Mouse (Mus musculus): ENCODE data around the gene B3gnt4. TPM values are rescaled to one million over a fixed set of nuclear protein-coding genes. Genes with fewer than 3 reads are reported as not detected.

The B3gnt4 gene
- 0.19 and 0.90 TPM in 2 replicates for polyA plus RNA-seq (2015; fragmentation: Nextera tagmentation; extraction: Ambion mirVana)

DNA sequence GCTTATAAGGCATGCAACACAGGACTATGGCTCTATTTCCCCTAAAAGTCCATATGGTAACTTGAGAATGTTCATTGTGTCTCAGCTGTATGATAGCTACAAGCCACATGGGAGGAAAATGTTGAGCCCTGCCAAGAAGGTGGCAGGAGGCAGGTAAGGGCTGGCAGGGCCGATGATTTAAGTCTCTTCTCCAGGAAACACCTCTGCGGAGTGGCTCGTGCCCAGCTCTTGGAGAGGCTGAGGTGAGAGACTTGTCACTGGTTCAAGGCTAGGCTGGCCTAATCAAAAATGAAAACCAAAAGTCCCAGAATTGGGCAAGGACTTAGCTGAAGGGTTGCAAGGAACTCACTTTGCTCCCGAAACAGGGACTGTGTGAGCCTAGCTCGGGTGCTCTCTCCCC, at the start of gene B3gnt4:
Gene B3gnt4 (plus strand): TSS at position 301 of the 400 bp plus-strand sequence.
- Histone ChIP-seq H3K27me3 (ENCODE audit: control insufficient read depth, insufficient read depth, low read length) (peaks cover 26% of the 10 kb centered on the region), H3K27ac (ENCODE audit: low read length) (no peak within 1 kb of the TSS), H3K36me3 (ENCODE audit: control insufficient read depth, insufficient read depth, low read length) (no peaks in the 10 kb centered on the region), H3K9ac (ENCODE audit: low read length) (no peak within 1 kb of the TSS), H3K9me3 (replicated peaks; ENCODE audit: control insufficient read depth, low read length) (no peaks in the 10 kb centered on the region), H3K4me3 (replicated peaks; ENCODE audit: low read length) (no peak within 1 kb of the TSS), H3K4me2 (ENCODE audit: low read depth, low read length) (no peak within 1 kb of the TSS), H3K4me1 (ENCODE audit: control insufficient read depth, insufficient read depth, low read length) (peaks cover 10% of the 10 kb centered on the region)
- WGBS, result 91% methylated on average over 5 of the region's 5 CpGs
- ATAC-seq (ENCODE audit: insufficient read depth, low FRiP score), result no peak

DNA sequence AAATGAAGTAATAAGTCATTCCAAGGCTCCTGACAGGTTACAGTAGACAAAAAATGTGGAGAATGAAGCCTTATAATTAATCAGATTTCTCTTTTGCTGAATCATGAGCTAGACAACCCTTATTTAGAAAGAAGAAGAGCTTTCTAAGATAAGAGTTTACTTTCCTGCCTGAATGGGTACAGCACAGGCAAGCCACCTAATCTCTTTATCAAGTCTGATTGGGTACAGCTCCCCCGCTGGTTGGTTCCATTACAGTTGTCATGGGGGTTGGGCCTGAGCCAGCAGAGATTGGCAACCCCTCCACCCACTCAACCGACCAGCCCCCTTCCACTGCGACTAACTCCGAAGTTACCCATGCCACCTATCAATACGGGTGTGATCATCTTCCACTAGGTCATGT, 48.8 kb upstream of the B3gnt4 start:
- H3K4me1 ChIP-seq (ENCODE audit: control insufficient read depth, insufficient read depth, low read length), result no peaks in the 10 kb centered on the region
- H3K4me3 ChIP-seq (replicated peaks; ENCODE audit: low read length), result no peak overlapping the region
- H3K9me3 ChIP-seq (replicated peaks; ENCODE audit: control insufficient read depth, low read length), result no peaks in the 10 kb centered on the region
- no peak for ATAC-seq (ENCODE audit: insufficient read depth, low FRiP score)
- H3K36me3 ChIP-seq (ENCODE audit: control insufficient read depth, insufficient read depth, low read length), result no peaks in the 10 kb centered on the region
- H3K4me2 ChIP-seq (ENCODE audit: low read depth, low read length), result no peak overlapping the region
- no peaks in the 10 kb centered on the region for H3K27me3 ChIP-seq (ENCODE audit: control insufficient read depth, insufficient read depth, low read length)
- H3K9ac ChIP-seq (ENCODE audit: low read length), result no peak overlapping the region
- WGBS, result 61% methylated on average over 5 of the region's 5 CpGs
- no peak overlapping the region for H3K27ac ChIP-seq (ENCODE audit: low read length)

DNA sequence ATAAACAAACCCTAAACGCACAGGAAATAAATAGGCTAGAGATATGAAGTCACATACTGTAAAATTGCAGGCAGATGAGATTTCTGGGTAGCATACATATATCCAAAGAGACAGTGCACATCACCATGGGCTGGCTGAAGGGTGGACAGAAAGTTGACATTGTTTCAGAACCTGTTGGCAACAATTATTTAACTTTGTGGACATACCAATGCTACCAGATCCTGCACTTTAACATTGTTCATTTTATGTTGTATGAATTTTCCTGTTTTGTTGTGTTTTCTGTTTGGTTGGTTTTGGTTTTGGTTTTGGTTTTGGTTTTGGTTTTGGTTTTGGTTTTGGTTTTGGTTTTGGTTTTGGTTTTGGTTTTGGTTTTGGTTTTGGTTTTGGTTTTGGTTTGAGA, 45.6 kb upstream of the B3gnt4 start:
- Histone ChIP-seq H3K9me3 (replicated peaks; ENCODE audit: control insufficient read depth, low read length) (no peaks in the 10 kb centered on the region), H3K36me3 (ENCODE audit: control insufficient read depth, insufficient read depth, low read length) (no peaks in the 10 kb centered on the region), H3K4me3 (replicated peaks; ENCODE audit: low read length) (no peak overlapping the region), H3K27ac (ENCODE audit: low read length) (no peak overlapping the region), H3K4me2 (ENCODE audit: low read depth, low read length) (no peak overlapping the region), H3K4me1 (ENCODE audit: control insufficient read depth, insufficient read depth, low read length) (no peaks in the 10 kb centered on the region), H3K27me3 (ENCODE audit: control insufficient read depth, insufficient read depth, low read length) (no peaks in the 10 kb centered on the region), H3K9ac (ENCODE audit: low read length) (no peak overlapping the region)
- WGBS, result 82% methylated on average over 1 of the region's 1 CpGs
- ATAC-seq (ENCODE audit: insufficient read depth, low FRiP score), result no peak

DNA sequence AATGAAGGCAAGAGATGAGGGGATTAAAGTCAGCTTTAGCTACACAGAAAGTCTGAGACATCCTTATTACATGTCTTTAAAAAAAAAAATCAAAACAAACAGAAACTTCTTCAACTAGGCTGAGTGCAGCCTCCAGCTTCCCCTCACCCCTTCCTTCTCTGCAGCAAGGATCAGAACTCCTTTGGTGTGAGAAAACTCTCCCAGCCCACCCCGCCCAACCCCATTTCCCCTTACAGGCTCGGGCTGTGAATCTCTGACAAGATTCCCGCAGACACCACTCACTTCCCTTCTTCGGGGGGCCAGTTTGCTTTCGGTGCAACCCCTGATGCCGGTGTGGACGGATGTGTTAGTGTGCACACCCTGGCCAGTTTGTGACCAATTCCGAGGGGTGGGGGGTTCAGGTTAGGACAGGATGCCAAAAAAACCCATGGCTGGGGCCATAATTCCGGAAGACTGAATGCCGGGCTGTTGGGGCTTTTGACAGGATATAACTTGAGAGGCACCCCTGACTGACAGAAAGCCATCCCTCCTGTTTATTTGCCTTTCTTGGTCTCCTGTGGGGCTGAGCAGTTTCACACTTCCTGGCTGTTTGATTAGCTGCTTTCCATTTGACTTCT, 39.4 kb upstream of the B3gnt4 start:
- no peaks in the 10 kb centered on the region for H3K36me3 ChIP-seq (ENCODE audit: control insufficient read depth, insufficient read depth, low read length)
- H3K27ac ChIP-seq (ENCODE audit: low read length), result no peak overlapping the region
- no peaks in the 10 kb centered on the region for H3K9me3 ChIP-seq (replicated peaks; ENCODE audit: control insufficient read depth, low read length)
- no peaks in the 10 kb centered on the region for H3K4me1 ChIP-seq (ENCODE audit: control insufficient read depth, insufficient read depth, low read length)
- peak overlapping the region; percentile 41 for H3K4me2 ChIP-seq (ENCODE audit: low read depth, low read length)
- peak overlapping the region; percentile 12 for H3K4me3 ChIP-seq (replicated peaks; ENCODE audit: low read length)
- ATAC-seq (ENCODE audit: insufficient read depth, low FRiP score), result no peak
- 9% methylated on average over 10 of the region's 10 CpGs for WGBS
- H3K27me3 ChIP-seq (ENCODE audit: control insufficient read depth, insufficient read depth, low read length), result no peaks in the 10 kb centered on the region
- H3K9ac ChIP-seq (ENCODE audit: low read length), result peak overlapping the region; percentile 13; the same call in 1 of the 2 replicates

DNA sequence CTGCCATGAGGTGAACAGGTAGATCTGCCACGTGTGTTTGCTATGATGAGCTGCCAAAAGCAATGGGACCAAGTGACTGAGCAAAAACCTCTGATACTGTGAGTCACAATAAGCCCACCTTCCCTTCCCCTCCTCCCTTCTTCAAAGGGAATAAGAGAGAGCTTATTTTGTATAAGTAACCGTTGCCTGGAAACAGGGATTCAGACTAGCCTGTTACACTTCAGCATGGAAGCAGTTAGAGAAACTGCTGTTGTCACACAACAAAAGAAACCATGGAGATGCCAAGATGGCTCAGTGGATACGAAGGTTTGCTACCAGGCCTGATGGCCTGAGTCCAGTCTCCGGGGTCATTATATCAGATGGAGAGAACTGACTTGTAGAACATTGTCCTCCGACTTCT, 36.4 kb upstream of the B3gnt4 start:
- H3K9me3 ChIP-seq (replicated peaks; ENCODE audit: control insufficient read depth, low read length), result no peaks in the 10 kb centered on the region
- H3K4me3 ChIP-seq (replicated peaks; ENCODE audit: low read length), result no peak overlapping the region
- no peak overlapping the region for H3K9ac ChIP-seq (ENCODE audit: low read length)
- H3K4me2 ChIP-seq (ENCODE audit: low read depth, low read length), result no peak overlapping the region
- H3K4me1 ChIP-seq (ENCODE audit: control insufficient read depth, insufficient read depth, low read length), result no peaks in the 10 kb centered on the region
- 76% methylated on average over 5 of the region's 5 CpGs for WGBS
- H3K36me3 ChIP-seq (ENCODE audit: control insufficient read depth, insufficient read depth, low read length), result no peaks in the 10 kb centered on the region
- ATAC-seq (ENCODE audit: insufficient read depth, low FRiP score), result no peak
- no peak overlapping the region for H3K27ac ChIP-seq (ENCODE audit: low read length)
- H3K27me3 ChIP-seq (ENCODE audit: control insufficient read depth, insufficient read depth, low read length), result no peaks in the 10 kb centered on the region

DNA sequence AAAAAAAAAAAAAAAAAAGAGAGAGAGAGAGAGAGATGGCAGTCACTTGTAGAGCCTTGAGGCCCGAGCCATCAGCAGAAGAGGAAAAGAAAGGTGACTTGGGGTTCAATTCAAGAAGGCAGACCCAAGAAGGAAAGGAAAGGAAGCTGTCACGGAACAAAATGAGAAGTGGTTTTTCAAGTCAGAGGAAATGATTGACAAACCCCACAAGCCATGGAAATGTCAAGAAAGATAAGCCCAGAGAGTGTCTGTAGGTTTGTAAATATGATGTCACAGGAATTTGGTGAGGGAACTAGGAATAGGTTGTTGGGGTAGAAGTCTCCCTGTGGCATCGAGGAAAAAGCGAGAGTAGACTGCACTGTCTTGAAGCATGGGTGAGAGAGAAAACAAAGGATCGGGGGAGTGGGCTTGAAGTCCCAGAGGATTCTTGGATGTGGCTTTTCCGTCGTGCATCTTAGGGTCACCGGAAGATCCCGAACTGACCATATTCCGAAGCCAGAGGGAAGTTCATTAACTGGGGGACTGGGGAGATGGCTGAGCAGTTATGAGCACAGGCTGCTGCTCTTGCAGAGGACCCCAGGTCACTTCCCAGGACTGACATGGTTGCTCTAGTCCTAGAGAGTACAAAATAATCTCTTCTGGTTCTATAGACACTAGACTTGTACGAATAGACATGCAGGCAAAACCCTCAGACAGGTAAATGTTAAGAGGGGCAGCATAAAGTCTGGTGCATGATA, 22.4 kb upstream of the B3gnt4 start:
- H3K4me1 ChIP-seq (ENCODE audit: control insufficient read depth, insufficient read depth, low read length), result no peaks in the 10 kb centered on the region
- no peak overlapping the region for H3K4me2 ChIP-seq (ENCODE audit: low read depth, low read length)
- 74% methylated on average over 11 of the region's 11 CpGs for WGBS
- H3K27ac ChIP-seq (ENCODE audit: low read length), result no peak overlapping the region
- no peak overlapping the region for H3K4me3 ChIP-seq (replicated peaks; ENCODE audit: low read length)
- H3K9ac ChIP-seq (ENCODE audit: low read length), result no peak overlapping the region
- no peaks in the 10 kb centered on the region for H3K27me3 ChIP-seq (ENCODE audit: control insufficient read depth, insufficient read depth, low read length)
- no peaks in the 10 kb centered on the region for H3K36me3 ChIP-seq (ENCODE audit: control insufficient read depth, insufficient read depth, low read length)
- no peaks in the 10 kb centered on the region for H3K9me3 ChIP-seq (replicated peaks; ENCODE audit: control insufficient read depth, low read length)
- ATAC-seq (ENCODE audit: insufficient read depth, low FRiP score), result no peak

DNA sequence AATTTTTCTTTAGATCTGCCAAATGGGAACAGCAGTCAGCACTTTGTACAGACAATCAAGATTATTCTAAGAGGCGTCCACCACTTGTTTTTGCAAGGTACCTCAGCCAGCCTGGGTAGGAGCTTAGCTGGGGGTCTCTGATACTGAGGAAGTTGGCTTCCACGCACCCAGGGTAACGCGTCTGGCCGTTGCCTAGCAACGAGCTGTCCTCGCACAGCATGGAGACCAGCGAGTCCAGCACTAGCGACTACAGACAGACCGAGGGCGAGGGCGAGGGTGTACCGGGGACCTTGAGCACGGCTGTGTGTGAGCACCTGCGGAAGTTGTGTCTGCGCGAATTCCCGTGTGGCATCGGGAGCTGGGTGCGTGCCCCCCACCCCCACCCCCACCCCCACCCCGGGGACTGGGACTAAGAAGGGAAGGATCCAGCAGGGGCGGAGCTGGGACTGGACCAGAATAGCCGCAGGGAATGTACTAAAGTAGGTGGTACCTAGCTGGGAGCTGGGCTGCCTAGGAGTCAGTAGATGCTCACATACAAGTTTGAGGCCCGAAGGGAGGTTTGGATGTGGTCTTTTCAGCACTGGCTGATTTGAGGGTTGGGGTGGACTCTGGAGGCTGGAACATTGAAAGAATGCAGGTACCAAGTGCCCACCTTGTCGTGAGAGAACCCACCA, 21.0 kb upstream of the B3gnt4 start, which contains the start of the genes Lrrc43 and Il31:
Gene Lrrc43 (plus strand): TSS at position 194 of the 674 bp plus-strand sequence.
Gene Il31 (minus strand): TSS at position 378 of the 674 bp plus-strand sequence.
- no peaks in the 10 kb centered on the region for H3K36me3 ChIP-seq (ENCODE audit: control insufficient read depth, insufficient read depth, low read length)
- H3K4me3 ChIP-seq (replicated peaks; ENCODE audit: low read length), result no peak within 1 kb of the TSS
- no peaks in the 10 kb centered on the region for H3K4me1 ChIP-seq (ENCODE audit: control insufficient read depth, insufficient read depth, low read length)
- H3K27me3 ChIP-seq (ENCODE audit: control insufficient read depth, insufficient read depth, low read length), result no peaks in the 10 kb centered on the region
- peak; percentile 37; the same call in 1 of the 2 replicates for ATAC-seq (ENCODE audit: insufficient read depth, low FRiP score)
- WGBS, result 6% methylated on average over 25 of the region's 25 CpGs
- H3K9me3 ChIP-seq (replicated peaks; ENCODE audit: control insufficient read depth, low read length), result no peaks in the 10 kb centered on the region
- no peak within 1 kb of the TSS for H3K9ac ChIP-seq (ENCODE audit: low read length)
- H3K27ac ChIP-seq (ENCODE audit: low read length), result no peak within 1 kb of the TSS
- peak within 1 kb of the TSS; percentile 35; the same call in 1 of the 2 replicates for H3K4me2 ChIP-seq (ENCODE audit: low read depth, low read length)

DNA sequence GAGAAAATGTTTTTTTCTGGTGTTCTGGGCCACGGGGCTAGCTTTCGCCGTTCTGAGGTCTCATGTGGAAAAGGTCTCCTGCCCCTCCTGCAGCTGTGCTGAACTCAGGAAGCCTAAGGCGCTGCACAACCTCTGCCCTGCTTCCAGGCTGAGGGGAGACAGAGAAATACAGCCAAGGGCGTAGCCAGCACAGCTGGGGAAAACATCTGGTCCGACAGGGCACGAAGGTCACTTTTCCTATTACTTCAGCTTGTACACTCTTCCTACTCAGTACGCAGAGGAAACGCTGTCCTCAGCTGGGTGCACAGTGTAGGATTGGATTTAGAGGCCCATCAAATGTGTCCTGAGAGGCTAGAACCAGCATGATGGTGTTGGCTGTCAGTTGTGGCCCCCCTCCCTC, 20.3 kb upstream of the B3gnt4 start:
- H3K4me1 ChIP-seq (ENCODE audit: control insufficient read depth, insufficient read depth, low read length), result no peaks in the 10 kb centered on the region
- no peak overlapping the region for H3K4me3 ChIP-seq (replicated peaks; ENCODE audit: low read length)
- 47% methylated on average over 9 of the region's 9 CpGs for WGBS
- H3K9ac ChIP-seq (ENCODE audit: low read length), result no peak overlapping the region
- H3K4me2 ChIP-seq (ENCODE audit: low read depth, low read length), result no peak overlapping the region
- no peaks in the 10 kb centered on the region for H3K27me3 ChIP-seq (ENCODE audit: control insufficient read depth, insufficient read depth, low read length)
- H3K36me3 ChIP-seq (ENCODE audit: control insufficient read depth, insufficient read depth, low read length), result no peaks in the 10 kb centered on the region
- H3K9me3 ChIP-seq (replicated peaks; ENCODE audit: control insufficient read depth, low read length), result no peaks in the 10 kb centered on the region
- H3K27ac ChIP-seq (ENCODE audit: low read length), result no peak overlapping the region
- no peak for ATAC-seq (ENCODE audit: insufficient read depth, low FRiP score)

DNA sequence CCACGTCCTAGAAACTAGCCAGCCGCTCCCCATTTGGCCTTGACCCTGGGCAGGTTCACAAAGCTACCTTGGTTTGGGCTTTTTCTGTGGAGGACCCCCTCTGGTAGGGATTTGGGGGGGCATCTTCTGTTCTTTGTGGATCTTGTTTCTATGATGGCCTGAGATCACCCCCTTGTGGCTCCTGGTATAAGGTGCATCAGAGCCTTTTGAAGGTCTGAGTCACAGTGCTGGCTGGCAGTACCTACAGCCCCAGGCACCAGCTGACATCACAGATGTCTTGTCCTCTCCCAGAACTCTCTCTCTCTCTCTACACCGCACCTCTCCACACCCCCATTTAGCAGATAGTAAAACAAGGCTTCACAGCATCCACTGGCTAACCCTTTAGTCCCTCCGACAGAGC, 10.5 kb upstream of the B3gnt4 start:
- 0 out of 2 replicates have a peak, but pooled peaks cover 5% of the 10 kb centered on the region for H3K4me1 ChIP-seq (ENCODE audit: control insufficient read depth, insufficient read depth, low read length)
- no peaks in the 10 kb centered on the region for H3K9me3 ChIP-seq (replicated peaks; ENCODE audit: control insufficient read depth, low read length)
- no peak overlapping the region for H3K4me3 ChIP-seq (replicated peaks; ENCODE audit: low read length)
- 37% methylated on average over 4 of the region's 4 CpGs for WGBS
- ATAC-seq (ENCODE audit: insufficient read depth, low FRiP score), result no peak
- no peak overlapping the region for H3K4me2 ChIP-seq (ENCODE audit: low read depth, low read length)
- no peak overlapping the region for H3K9ac ChIP-seq (ENCODE audit: low read length)
- H3K27ac ChIP-seq (ENCODE audit: low read length), result no peak overlapping the region
- H3K36me3 ChIP-seq (ENCODE audit: control insufficient read depth, insufficient read depth, low read length), result no peaks in the 10 kb centered on the region
- H3K27me3 ChIP-seq (ENCODE audit: control insufficient read depth, insufficient read depth, low read length), result no peaks in the 10 kb centered on the region

All from stomach, embryonic 16.5 days (tissue).